Mouse (Mus musculus) brain, embryonic 14.5 days (tissue): ENCODE measurements at regions not wholly inside any gene's neighbourhood (a gene's known extent, or its start where the extent isn't known, plus 50 kb on each side); places are given as distances from the start of the nearest gene placed in this dataset.

Experiments
- DNase-seq: peaks from one replicate; pipeline ENCODE4 v3.0.0-alpha.2; 2011; ENCODE audit warnings: low read depth
- CTCF ChIP-seq: fragments of 200-500 bp; IDR thresholded peaks from 2 replicates; pipeline ENCODE4 v1.5.1; 2012; ENCODE audit warnings: inconsistent platforms, mild to moderate bottlenecking, moderate library complexity, borderline replicate concordance; ENCODE audit not compliant: insufficient read depth, insufficient read length; ENCODE audit errors: extremely low read depth
- POLR2A ChIP-seq: fragments of 200-500 bp; IDR thresholded peaks from 2 replicates; pipeline ENCODE4 v1.6.1; 2012; ENCODE audit warnings: mild to moderate bottlenecking, inconsistent platforms, borderline replicate concordance; ENCODE audit not compliant: poor library complexity, insufficient read depth, insufficient read length, severe bottlenecking; ENCODE audit errors: extremely low read depth

- TF ChIP-seq POLR2A (no peak), CTCF (no peak)
- DNase-seq: no peak
These were observed 130.5 kb upstream of the Car10 start for GRCm38 (mm10) chr11:92967288-92967687.

DNA sequence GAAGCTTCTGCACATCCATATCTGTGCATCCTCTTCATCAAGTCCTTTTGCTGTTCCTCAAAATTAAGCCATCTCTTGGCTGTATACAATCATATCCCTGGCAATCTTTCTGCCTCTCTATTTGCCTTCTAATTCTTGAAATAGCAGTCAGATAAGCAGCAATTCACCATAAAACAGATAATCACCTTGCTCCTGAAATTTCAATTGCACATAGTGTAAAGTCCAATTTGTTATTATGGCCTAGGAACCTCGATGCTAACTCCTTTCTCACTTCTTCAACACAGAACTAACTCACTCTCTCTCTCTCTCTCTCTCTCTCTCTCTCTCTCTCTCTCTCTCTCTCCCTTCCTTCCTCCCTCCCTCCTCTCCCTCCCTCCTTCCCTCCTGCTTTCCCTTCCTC, 98.2 kb upstream of the Car10 start:
- DNase-seq: no peak

GRCm38 (mm10) chr11:93005991-93006390, 91.8 kb upstream of the Car10 start:
- peak; percentile 67 for DNase-seq
- TF ChIP-seq CTCF (no peak), POLR2A (no peak)

More for the DNA sequence above, 98.2 kb upstream of the Car10 start:
- TF ChIP-seq CTCF: no peak
- TF ChIP-seq POLR2A: no peak

DNA sequence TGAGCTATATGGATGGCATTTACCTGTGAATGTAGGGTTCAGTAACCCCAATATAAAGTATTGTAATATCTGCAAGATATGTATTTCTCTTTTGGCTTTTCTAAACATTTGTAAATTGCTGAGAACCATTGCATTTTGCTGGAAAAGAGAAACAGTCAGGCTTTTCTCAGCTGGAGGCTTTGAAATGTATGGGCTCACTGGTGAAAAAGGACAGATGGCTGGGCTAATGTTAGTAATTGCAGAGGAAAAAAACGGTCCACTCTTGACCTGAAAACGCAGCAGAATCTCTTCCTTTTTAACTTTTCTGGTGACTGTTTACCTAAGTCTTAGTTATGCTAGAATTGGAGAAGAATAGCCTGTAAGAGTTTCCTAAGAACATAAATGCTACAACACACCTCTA, 71.8 kb upstream of the Car10 start:
- TF ChIP-seq CTCF (no peak), POLR2A (no peak)
- no peak for DNase-seq

- no peak for DNase-seq
- TF ChIP-seq CTCF (no peak), POLR2A (no peak)
These were observed 62.3 kb upstream of the Car10 start for GRCm38 (mm10) chr11:93035509-93035908.

DNA sequence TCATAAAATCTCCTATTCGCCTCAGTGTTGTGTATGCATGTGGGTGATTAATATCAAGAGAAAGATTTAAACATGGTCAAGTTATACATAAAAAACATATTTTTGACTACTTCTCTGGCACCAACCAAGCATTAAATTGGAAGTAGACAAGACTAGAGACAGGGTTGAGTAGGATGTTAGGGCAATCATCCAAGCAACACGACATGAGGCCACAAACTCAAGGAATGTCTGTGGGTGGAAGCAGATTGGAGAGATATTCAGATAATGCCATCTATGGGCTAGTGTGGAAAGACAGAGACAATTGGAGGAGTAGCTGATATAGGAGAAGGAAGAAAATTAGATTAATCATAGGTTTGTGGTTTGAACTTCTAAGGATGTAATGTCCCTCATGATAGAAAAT, 60.0 kb upstream of the Car10 start:
- DNase-seq: no peak
- TF ChIP-seq POLR2A: no peak
- TF ChIP-seq CTCF: no peak

- no peak for DNase-seq
These were observed 58.5 kb upstream of the Car10 start for GRCm38 (mm10) chr11:93039325-93039724.

DNA sequence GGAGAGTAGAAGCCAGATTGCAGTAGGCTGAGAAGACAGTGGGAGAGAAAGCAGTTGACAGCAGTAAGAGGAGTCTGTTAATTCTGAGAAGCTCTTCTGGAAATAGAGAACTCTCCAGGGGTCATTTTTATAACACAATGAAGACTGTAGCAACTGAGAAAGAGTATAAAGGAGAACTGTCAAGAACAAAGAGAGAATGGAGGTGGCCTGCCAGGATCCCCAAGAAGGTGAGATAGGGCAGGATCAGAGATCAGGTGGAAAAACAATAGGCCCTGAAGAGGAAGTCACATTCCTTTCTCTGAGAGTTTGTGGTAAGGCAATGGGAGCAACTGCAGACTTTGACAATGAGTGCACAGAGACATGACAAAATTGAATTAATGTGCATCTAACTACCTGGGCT, 57.0 kb upstream of the Car10 start:
- DNase-seq: no peak
- TF ChIP-seq POLR2A (no peak), CTCF (no peak)

More at GRCm38 (mm10) chr11:93039325-93039724, 58.5 kb upstream of the Car10 start:
- no peak for TF ChIP-seq POLR2A

- TF ChIP-seq POLR2A: no peak
- no peak for TF ChIP-seq CTCF
- peak; percentile 60 for DNase-seq
These were observed 52.8 kb upstream of the Car10 start for GRCm38 (mm10) chr11:93044998-93045397.
